Mouse (Mus musculus) heart, postnatal 0 days (tissue): ENCODE data around the gene Tnr. TPM values are rescaled to one million over a fixed set of nuclear protein-coding genes. Genes with fewer than 3 reads are reported as not detected.

Experiments used
- ATAC-seq: fragments of 200-750 bp; cut with Nextera tagmentation; 2 replicates; pipeline ENCODE4 v1.8.0; 2017; ENCODE audit warnings: low read depth, moderate number of reproducible peaks, moderate library complexity; ENCODE audit not compliant: insufficient read depth
- DNase-seq: peaks from one replicate; pipeline ENCODE4 v3.0.0-alpha.2; 2016; ENCODE audit warnings: low spot score
- H3K27ac ChIP-seq: fragments of 300-500 bp; sonication (generic); 2 replicates; pipeline ENCODE4 v1.5.1; 2014; ENCODE audit warnings: low read depth, mild to moderate bottlenecking
- H3K27me3 ChIP-seq: fragments of 300-500 bp; sonication (generic); 2 replicates; pipeline ENCODE4 v1.6.1; 2014; ENCODE audit warnings: low read length, mixed read lengths; ENCODE audit not compliant: control insufficient read depth, insufficient read depth
- H3K36me3 ChIP-seq: fragments of 300-500 bp; sonication (generic); replicated peaks from 2 replicates; pipeline ENCODE4 v1.6.1; 2014; ENCODE audit warnings: low read length, mixed read lengths; ENCODE audit not compliant: control insufficient read depth, insufficient read depth
- H3K4me1 ChIP-seq: fragments of 300-500 bp; sonication (generic); 2 replicates; pipeline ENCODE4 v1.6.1; 2014; ENCODE audit warnings: antibody characterized with exemption; ENCODE audit not compliant: control insufficient read depth, insufficient read depth
- H3K4me2 ChIP-seq: fragments of 300-500 bp; sonication (generic); 2 replicates; pipeline ENCODE4 v1.6.1; 2014; ENCODE audit warnings: low read depth, mild to moderate bottlenecking, low read length, moderate library complexity
- H3K4me3 ChIP-seq: fragments of 300-500 bp; sonication (generic); 2 replicates; pipeline ENCODE4 v1.5.1; 2014; ENCODE audit warnings: low read depth, low read length
- H3K9ac ChIP-seq: fragments of 300-500 bp; sonication (generic); replicated peaks from 2 replicates; pipeline ENCODE4 v1.6.1; 2014; ENCODE audit warnings: low read depth, low read length, mixed read lengths
- H3K9me3 ChIP-seq: fragments of 300-500 bp; sonication (generic); replicated peaks from 2 replicates; pipeline ENCODE4 v1.6.1; 2016; ENCODE audit warnings: low read length; ENCODE audit not compliant: control insufficient read depth
- CTCF ChIP-seq: IDR thresholded peaks from 2 replicates; pipeline ENCODE4 v1.5.1; 2016; ENCODE audit warnings: antibody characterized with exemption, control low read depth, low read depth
- EP300 ChIP-seq: IDR thresholded peaks from 2 replicates; pipeline ENCODE4 v1.6.1; 2016; ENCODE audit warnings: antibody characterized with exemption, low read depth
- WGBS: fragments of 180-500 bp; shearing (Covaris S2); extraction: QIAGEN DNeasy Blood & Tissue Kit; methylation state at CpG from one replicate; pipeline ENCODE4 v1.1.7; 2014; 5-methylcytosine and 5-hydroxymethylcytosine counted together
- polyA plus RNA-seq: library from polyadenylated mRNA; unstranded; fragments of >200 nt; fragmentation: Nextera tagmentation; extraction: Ambion mirVana; gene quantifications from 2 replicates; pipeline ENCODE4 v1.2.1, GENCODE M21; 2015
- total RNA-seq: library from RNA; depleted of rRNA; stranded (reverse); fragments of >200 nt; gene quantifications from 2 replicates; pipeline ENCODE4 v1.2.3, GENCODE M21; 2014; ENCODE audit warnings: low replicate concordance

Tnr gene
- total and polyA plus RNA-seq, 2 experiments from 2014 or later: 0.04 to 0.08 TPM

DNA sequence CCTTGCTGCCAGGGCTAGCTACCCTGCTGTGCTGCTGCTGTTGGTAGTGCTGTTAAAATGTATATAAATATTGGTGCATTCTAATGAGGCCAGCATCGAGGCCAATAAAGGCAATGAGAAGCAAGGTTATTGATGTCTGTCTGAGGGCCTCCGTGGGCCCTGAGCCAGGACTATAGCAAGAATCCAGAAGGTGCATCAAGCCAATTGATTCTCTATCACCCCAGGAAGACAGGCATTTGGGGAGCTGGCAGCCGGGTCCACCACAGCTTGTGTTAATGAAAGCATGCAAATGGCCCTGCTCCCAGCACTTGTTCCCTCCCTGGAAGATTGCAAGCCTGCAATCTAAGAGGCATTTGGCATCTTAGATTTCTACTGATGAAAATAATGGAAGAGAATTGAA lies 54.8 kb downstream of the Tnr start:
- no peak overlapping the region for H3K27ac ChIP-seq
- H3K9me3 ChIP-seq: no peaks in the 10 kb centered on the region
- H3K27me3 ChIP-seq: no peaks in the 10 kb centered on the region
- no peak overlapping the region for H3K4me2 ChIP-seq
- ATAC-seq (no peak), DNase-seq (no peak)
- H3K36me3 ChIP-seq: no peaks in the 10 kb centered on the region
- no peak for TF ChIP-seq EP300
- no peak for TF ChIP-seq CTCF
- no peaks in the 10 kb centered on the region for H3K4me1 ChIP-seq
- no peak overlapping the region for H3K4me3 ChIP-seq
- no peak overlapping the region for H3K9ac ChIP-seq
- WGBS: 29% methylated on average over 3 of the region's 3 CpGs

DNA sequence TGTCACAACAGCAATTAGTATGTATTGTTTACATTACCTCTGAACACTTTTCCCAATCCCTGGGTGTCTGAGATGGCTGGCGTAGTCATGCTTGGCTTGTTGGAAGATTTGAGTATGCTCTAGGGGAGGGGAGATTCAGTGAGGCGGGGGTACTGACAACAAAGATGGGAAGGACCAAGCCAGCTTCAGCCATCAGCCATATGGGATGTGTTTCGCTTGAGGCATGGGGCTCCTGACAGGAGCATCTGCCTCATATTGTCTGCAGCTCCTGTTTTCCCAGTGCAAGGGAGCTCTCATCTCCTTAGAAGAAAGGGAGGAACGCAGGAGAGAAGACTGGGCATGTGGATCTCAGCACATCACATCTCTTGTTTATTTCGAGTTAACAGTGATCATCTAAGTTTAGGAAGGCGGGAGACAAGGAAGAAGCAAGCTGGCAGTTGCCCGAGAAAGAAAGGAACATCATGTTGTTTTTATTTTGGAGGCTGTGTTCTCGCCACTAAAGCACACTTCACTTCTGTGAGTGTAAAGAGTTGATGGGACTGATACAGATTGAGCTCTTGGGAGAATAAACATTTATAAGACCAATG lies 56.9 kb downstream of the Tnr start:
- Histone ChIP-seq H3K4me3 (no peak overlapping the region), H3K9me3 (no peaks in the 10 kb centered on the region), H3K4me2 (no peak overlapping the region), H3K27ac (no peak overlapping the region), H3K27me3 (no peaks in the 10 kb centered on the region), H3K36me3 (no peaks in the 10 kb centered on the region), H3K4me1 (no peaks in the 10 kb centered on the region), H3K9ac (no peak overlapping the region)
- no peak for TF ChIP-seq CTCF
- no peak for TF ChIP-seq EP300
- DNase-seq: no peak
- WGBS: 72% methylated on average over 8 of the region's 8 CpGs
- no peak for ATAC-seq

- 58% methylated on average over 4 of the region's 4 CpGs for WGBS
Measured at GRCm38 (mm10) chr1:159583877-159584276, 60.3 kb downstream of the Tnr start.

DNA sequence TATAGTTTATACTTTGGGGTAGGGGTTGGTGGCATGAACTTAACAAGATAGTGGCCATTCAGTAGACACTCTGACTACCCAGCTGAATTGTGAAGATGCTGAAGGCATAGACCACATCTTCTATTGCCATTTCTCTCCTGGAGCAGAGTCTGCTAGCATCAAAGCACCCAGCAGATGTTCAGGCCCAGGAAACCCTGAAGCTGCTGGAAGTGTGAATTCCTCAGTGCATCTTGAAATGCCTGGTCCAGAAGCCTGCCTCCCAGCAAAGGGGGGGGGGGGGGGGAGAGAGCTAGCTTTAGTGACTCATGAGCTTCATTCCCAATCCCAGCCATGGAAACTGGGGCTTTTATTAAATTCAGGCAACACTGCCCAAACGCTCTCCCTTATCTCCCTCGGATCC lies 65.2 kb downstream of the Tnr start:
- no peak overlapping the region for H3K4me2 ChIP-seq
- no peaks in the 10 kb centered on the region for H3K27me3 ChIP-seq
- H3K4me3 ChIP-seq: no peak overlapping the region
- H3K9me3 ChIP-seq: 0 out of 2 replicates have a peak, but pooled peaks cover 6% of the 10 kb centered on the region
- WGBS: 60% methylated on average over 2 of the region's 2 CpGs
- TF ChIP-seq CTCF (no peak), EP300 (no peak)
- no peak for DNase-seq
- ATAC-seq: no peak
- H3K9ac ChIP-seq: no peak overlapping the region
- peaks cover 7% of the 10 kb centered on the region; the same call in 1 of the 2 replicates for H3K4me1 ChIP-seq
- H3K27ac ChIP-seq: no peak overlapping the region
- no peaks in the 10 kb centered on the region for H3K36me3 ChIP-seq

More at GRCm38 (mm10) chr1:159583877-159584276, 60.3 kb downstream of the Tnr start:
- DNase-seq: no peak
- H3K4me3 ChIP-seq: no peak overlapping the region
- H3K4me2 ChIP-seq: no peak overlapping the region
- no peak overlapping the region for H3K9ac ChIP-seq
- no peaks in the 10 kb centered on the region for H3K27me3 ChIP-seq
- 0 out of 2 replicates have a peak, but pooled peaks cover 6% of the 10 kb centered on the region for H3K9me3 ChIP-seq
- H3K4me1 ChIP-seq: no peaks in the 10 kb centered on the region
- ATAC-seq: no peak
- TF ChIP-seq CTCF (no peak), EP300 (no peak)
- H3K36me3 ChIP-seq: no peaks in the 10 kb centered on the region
- no peak overlapping the region for H3K27ac ChIP-seq

DNA sequence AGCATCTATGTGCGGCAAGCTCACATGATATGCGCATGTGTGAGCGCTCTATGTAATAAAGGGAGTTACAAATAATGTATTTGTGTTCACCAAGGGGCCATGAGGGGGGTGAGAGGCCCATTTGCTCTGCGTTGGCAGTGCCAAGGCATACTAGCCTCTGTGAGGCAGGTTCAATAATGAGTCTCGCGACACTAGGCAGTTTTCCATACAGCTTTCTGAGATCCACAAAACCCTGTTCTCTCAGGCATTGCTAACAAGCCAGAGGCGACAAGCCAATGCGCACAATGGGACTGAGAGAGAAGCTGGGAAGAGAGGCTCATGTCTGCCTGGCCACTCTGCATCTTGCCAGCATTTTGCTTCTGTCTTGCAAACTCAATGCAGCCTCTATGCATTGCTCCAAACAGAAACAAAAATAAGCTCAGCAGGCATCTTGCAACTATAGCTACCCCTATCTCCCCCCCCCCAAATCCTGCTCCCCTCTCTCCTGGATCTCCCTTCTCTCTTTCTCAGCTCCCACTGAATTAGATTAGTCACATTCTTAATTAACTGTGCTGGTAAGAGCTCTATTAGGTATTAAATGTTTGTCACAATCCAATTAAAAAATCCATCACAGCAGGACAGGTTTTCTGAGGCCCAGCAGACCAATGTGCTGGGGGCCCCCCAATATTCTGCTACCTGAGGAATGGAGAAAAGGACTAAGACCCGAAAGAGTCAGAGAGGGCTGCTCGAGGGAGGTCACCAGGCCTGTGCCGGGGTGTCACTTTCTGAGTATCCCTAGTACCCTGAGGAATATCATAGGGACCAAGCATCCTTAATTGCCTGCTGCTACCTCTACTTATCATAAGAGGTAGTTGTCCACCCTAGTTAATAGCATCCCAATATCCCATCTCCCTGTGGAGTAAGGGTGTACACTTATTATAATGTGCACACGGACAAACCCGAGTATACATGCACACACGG lies 70.8 kb downstream of the Tnr start:
- Histone ChIP-seq H3K9me3 (no peaks in the 10 kb centered on the region), H3K4me3 (no peak overlapping the region), H3K4me2 (no peak overlapping the region), H3K4me1 (peaks cover 25% of the 10 kb centered on the region), H3K36me3 (no peaks in the 10 kb centered on the region), H3K9ac (no peak overlapping the region), H3K27me3 (no peaks in the 10 kb centered on the region), H3K27ac (no peak overlapping the region)
- TF ChIP-seq EP300: no peak
- TF ChIP-seq CTCF: no peak
- no peak for ATAC-seq
- WGBS: 82% methylated on average over 14 of the region's 14 CpGs
- no peak for DNase-seq
